Mouse (Mus musculus): Measurements from ENCODE around the gene Hoxb5. TPM values are rescaled to one million over a fixed set of nuclear protein-coding genes. Genes with fewer than 3 reads are reported as not detected.

Gene Hoxb5
- polyA plus RNA-seq, 1 experiment from 2014 or later: 5.5 TPM

GRCm38 (mm10) chr11:96291681-96292564, 11.2 kb upstream of the Hoxb5 start, which contains the start of gene Hoxb6:
Hoxb6 (plus strand) TSS chr11:96292476.
- 1% methylated on average over 22 of the region's 22 CpGs for WGBS
- Histone ChIP-seq H3K4me1 (peaks cover 11% of the 10 kb centered on the region), H3K27me3 (replicated peaks) (peaks cover 98% of the 10 kb centered on the region), H3K4me2 (no peak within 1 kb of the TSS), H3K4me3 (peak within 1 kb of the TSS; percentile 0; the same call in 1 of the 2 replicates), H3K9me3 (no peaks in the 10 kb centered on the region), H3K9ac (no peak within 1 kb of the TSS), H3K36me3 (no peaks in the 10 kb centered on the region), H3K27ac (replicated peaks) (no peak within 1 kb of the TSS)
- ATAC-seq (ENCODE audit: extremely low read depth, insufficient number of reproducible peaks, low FRiP score, low TSS enrichment): no peak

- ATAC-seq (ENCODE audit: extremely low read depth, insufficient number of reproducible peaks, low FRiP score, low TSS enrichment): no peak
- H3K36me3 ChIP-seq: no peaks in the 10 kb centered on the region
- no peaks in the 10 kb centered on the region for H3K9me3 ChIP-seq
- H3K4me1 ChIP-seq: 0 out of 2 replicates have a peak, but pooled peaks cover 7% of the 10 kb centered on the region
- peaks cover 98% of the 10 kb centered on the region for H3K27me3 ChIP-seq (replicated peaks)
- WGBS: 3% methylated on average over 12 of the region's 12 CpGs
- H3K9ac ChIP-seq: no peak overlapping the region
- H3K27ac ChIP-seq (replicated peaks): no peak overlapping the region
- peak overlapping the region; percentile 0; the same call in 1 of the 2 replicates for H3K4me3 ChIP-seq
- no peak overlapping the region for H3K4me2 ChIP-seq
These were observed 10.4 kb upstream of the Hoxb5 start for GRCm38 (mm10) chr11:96292565-96293301.

GRCm38 (mm10) chr11:96293302-96293921, 9.7 kb upstream of the Hoxb5 start:
- Histone ChIP-seq H3K4me2 (no peak overlapping the region), H3K27ac (replicated peaks) (no peak overlapping the region), H3K9ac (no peak overlapping the region), H3K4me3 (peak overlapping the region; percentile 0; the same call in 1 of the 2 replicates), H3K9me3 (no peaks in the 10 kb centered on the region), H3K4me1 (0 out of 2 replicates have a peak, but pooled peaks cover 7% of the 10 kb centered on the region), H3K27me3 (replicated peaks) (peaks cover 98% of the 10 kb centered on the region), H3K36me3 (no peaks in the 10 kb centered on the region)
- ATAC-seq (ENCODE audit: extremely low read depth, insufficient number of reproducible peaks, low FRiP score, low TSS enrichment): no peak
- WGBS: 1% methylated on average over 22 of the region's 22 CpGs

GRCm38 (mm10) chr11:96294245-96295091, 8.7 kb upstream of the Hoxb5 start:
- Histone ChIP-seq H3K4me1 (peaks cover 14% of the 10 kb centered on the region), H3K27ac (replicated peaks) (no peak overlapping the region), H3K4me3 (peak overlapping the region; percentile 14), H3K36me3 (no peaks in the 10 kb centered on the region), H3K4me2 (no peak overlapping the region), H3K27me3 (replicated peaks) (peaks cover 98% of the 10 kb centered on the region), H3K9ac (no peak overlapping the region), H3K9me3 (no peaks in the 10 kb centered on the region)
- WGBS: under 1% methylated on average over 32 of the region's 32 CpGs
- no peak for ATAC-seq (ENCODE audit: extremely low read depth, insufficient number of reproducible peaks, low FRiP score, low TSS enrichment)

- no peak overlapping the region for H3K4me2 ChIP-seq
- H3K27ac ChIP-seq (replicated peaks): no peak overlapping the region
- WGBS: 1% methylated on average over 30 of the region's 30 CpGs
- H3K4me3 ChIP-seq: peak overlapping the region; percentile 14
- no peaks in the 10 kb centered on the region for H3K9me3 ChIP-seq
- ATAC-seq (ENCODE audit: extremely low read depth, insufficient number of reproducible peaks, low FRiP score, low TSS enrichment): no peak
- H3K4me1 ChIP-seq: peaks cover 14% of the 10 kb centered on the region
- H3K36me3 ChIP-seq: no peaks in the 10 kb centered on the region
- H3K27me3 ChIP-seq (replicated peaks): peaks cover 98% of the 10 kb centered on the region
- no peak overlapping the region for H3K9ac ChIP-seq
These were observed 7.9 kb upstream of the Hoxb5 start for GRCm38 (mm10) chr11:96295092-96295835.

GRCm38 (mm10) chr11:96296997-96297396, 6.1 kb upstream of the Hoxb5 start:
- Histone ChIP-seq H3K9me3 (no peaks in the 10 kb centered on the region), H3K27me3 (replicated peaks) (peaks cover 100% of the 10 kb centered on the region), H3K27ac (replicated peaks) (no peak overlapping the region), H3K4me3 (no peak overlapping the region), H3K36me3 (no peaks in the 10 kb centered on the region), H3K9ac (no peak overlapping the region), H3K4me2 (no peak overlapping the region), H3K4me1 (peaks cover 14% of the 10 kb centered on the region)
- WGBS: 5% methylated on average over 2 of the region's 2 CpGs
- ATAC-seq (ENCODE audit: extremely low read depth, insufficient number of reproducible peaks, low FRiP score, low TSS enrichment): no peak

GRCm38 (mm10) chr11:96297428-96297827, 5.7 kb upstream of the Hoxb5 start:
- Histone ChIP-seq H3K4me3 (no peak overlapping the region), H3K27ac (replicated peaks) (no peak overlapping the region), H3K9ac (no peak overlapping the region), H3K4me2 (no peak overlapping the region), H3K9me3 (no peaks in the 10 kb centered on the region), H3K27me3 (replicated peaks) (peaks cover 100% of the 10 kb centered on the region), H3K4me1 (peaks cover 14% of the 10 kb centered on the region), H3K36me3 (no peaks in the 10 kb centered on the region)
- ATAC-seq (ENCODE audit: extremely low read depth, insufficient number of reproducible peaks, low FRiP score, low TSS enrichment): no peak
- 4% methylated on average over 3 of the region's 3 CpGs for WGBS

- H3K36me3 ChIP-seq: no peaks in the 10 kb centered on the region
These were observed 5.0 kb upstream of the Hoxb5 start for GRCm38 (mm10) chr11:96297968-96298635.

GRCm38 (mm10) chr11:96298895-96299667, 4.1 kb upstream of the Hoxb5 start:
- peak overlapping the region; percentile 60 for H3K4me2 ChIP-seq
- no peak for ATAC-seq (ENCODE audit: extremely low read depth, insufficient number of reproducible peaks, low FRiP score, low TSS enrichment)
- H3K4me1 ChIP-seq: peaks cover 14% of the 10 kb centered on the region
- no peaks in the 10 kb centered on the region for H3K9me3 ChIP-seq
- peaks cover 100% of the 10 kb centered on the region for H3K27me3 ChIP-seq (replicated peaks)
- H3K9ac ChIP-seq: peak overlapping the region; percentile 60
- peak overlapping the region; percentile 41 for H3K4me3 ChIP-seq
- WGBS: under 1% methylated on average over 66 of the region's 66 CpGs
- no peaks in the 10 kb centered on the region for H3K36me3 ChIP-seq
- H3K27ac ChIP-seq (replicated peaks): no peak overlapping the region

More at GRCm38 (mm10) chr11:96297968-96298635, 5.0 kb upstream of the Hoxb5 start:
- WGBS: 5% methylated on average over 11 of the region's 11 CpGs
- Histone ChIP-seq H3K4me2 (peak overlapping the region; percentile 12; the same call in 1 of the 2 replicates), H3K27me3 (replicated peaks) (peaks cover 100% of the 10 kb centered on the region), H3K4me3 (no peak overlapping the region), H3K9ac (no peak overlapping the region), H3K4me1 (peaks cover 14% of the 10 kb centered on the region), H3K27ac (replicated peaks) (no peak overlapping the region), H3K9me3 (no peaks in the 10 kb centered on the region)
- ATAC-seq (ENCODE audit: extremely low read depth, insufficient number of reproducible peaks, low FRiP score, low TSS enrichment): no peak
